Mouse (Mus musculus) liver, adult 2 months (tissue): ENCODE measurements around the gene Slc4a3.

ENCODE experiments used
- CTCF ChIP-seq: fragments of 200-500 bp; IDR thresholded peaks from 2 replicates; pipeline ENCODE4 v1.5.1; 2011; ENCODE audit warnings: low read depth, low read length, control low read depth
- POLR2A ChIP-seq: fragments of 200-500 bp; IDR thresholded peaks from 2 replicates; pipeline ENCODE4 v1.6.1; 2011; ENCODE audit warnings: low read length, control low read depth; ENCODE audit not compliant: insufficient read depth; ENCODE audit errors: extremely low read depth

GRCm38 (mm10) chr1:75505159-75505955, 40.7 kb upstream of the Slc4a3 start:
- TF ChIP-seq POLR2A (no peak), CTCF (no peak)
